Mouse (Mus musculus): ENCODE data around the gene Gm21188.
"Not testable (repeated sequence)": the region's sequence is repeated elsewhere in the genome, so short reads cannot be mapped to it uniquely, and the experiment has no call there.

DNA sequence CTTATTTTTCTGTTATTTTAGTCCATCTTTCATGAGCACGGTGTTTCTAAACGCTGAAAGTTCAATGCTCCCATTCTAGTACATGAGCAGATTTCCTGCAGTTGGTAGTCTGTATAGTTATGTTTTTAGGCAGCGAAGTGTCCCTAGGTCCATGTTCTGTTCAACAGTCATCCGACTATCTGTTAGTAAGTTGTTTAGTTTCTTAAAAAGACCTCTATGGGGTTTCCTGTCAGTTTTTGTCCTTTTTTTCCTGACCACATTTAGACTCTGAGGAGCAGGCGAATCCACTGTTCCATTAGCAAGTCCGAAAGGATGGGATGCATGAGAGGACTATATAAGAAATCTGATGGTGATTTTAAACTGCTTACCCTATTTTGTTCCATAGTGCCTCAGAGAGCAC, 14.1 kb downstream of the Gm21188 start:
- TF ChIP-seq CTCF, POLR2A (IDR thresholded peaks at IDR 0.05; ENCODE audit: insufficient read depth, low read depth, low read length): not testable (repeated sequence)

All from olfactory bulb, adult 2 months (tissue).